Mouse (Mus musculus) cerebellum, adult 2 months (tissue): ENCODE measurements at regions not wholly inside any gene's neighbourhood (a gene's known extent, or its start where the extent isn't known, plus 50 kb on each side); places are given as distances from the start of the nearest gene placed in this dataset.

Experiments
- CTCF ChIP-seq: fragments of 200-500 bp; IDR thresholded peaks from 2 replicates; pipeline ENCODE4 v1.5.1; 2011; ENCODE audit warnings: low read depth, mild to moderate bottlenecking, control low read depth, low read length, moderate library complexity, borderline replicate concordance; ENCODE audit not compliant: insufficient read depth
- POLR2A ChIP-seq: fragments of 200-500 bp; IDR thresholded peaks from 2 replicates; pipeline ENCODE4 v1.6.1; 2011; ENCODE audit warnings: low read length, control low read depth, borderline replicate concordance; ENCODE audit not compliant: insufficient read depth

GRCm38 (mm10) chr5:43341475-43341874 lies 108.5 kb downstream of the Cpeb2 start:
- TF ChIP-seq POLR2A (no peak), CTCF (no peak)
